Mouse (Mus musculus): ENCODE measurements at regions not wholly inside any gene's neighbourhood (a gene's known extent, or its start where the extent isn't known, plus 50 kb on each side); places are given as distances from the start of the nearest gene placed in this dataset.

GRCm38 (mm10) chr5:146652874-146653273 is 67.8 kb upstream of the Gpr12 start:
- Histone ChIP-seq H3K4me3 (replicated peaks; ENCODE audit: control insufficient read depth, low read depth, low read length) (no peak overlapping the region), H3K27ac (ENCODE audit: control insufficient read depth, insufficient read depth, low read depth, low read length, poor library complexity) (no peak overlapping the region), H3K4me1 (ENCODE audit: control insufficient read depth, insufficient read depth, low read length) (peaks cover 4% of the 10 kb centered on the region; the same call in 1 of the 2 replicates)
- TF ChIP-seq POLR2A (IDR thresholded peaks at IDR 0.05; ENCODE audit: borderline replicate concordance, control insufficient read depth, low read depth, low read length) (no peak), CTCF (IDR thresholded peaks at IDR 0.05; ENCODE audit: control insufficient read depth, insufficient read depth, low read length) (no peak)
- 10% methylated on average over 5 of the region's 5 CpGs for WGBS

- Histone ChIP-seq H3K4me3 (replicated peaks; ENCODE audit: control insufficient read depth, low read depth, low read length) (no peak overlapping the region), H3K27ac (ENCODE audit: control insufficient read depth, insufficient read depth, low read depth, low read length, poor library complexity) (no peak overlapping the region), H3K4me1 (ENCODE audit: control insufficient read depth, insufficient read depth, low read length) (no peaks in the 10 kb centered on the region)
- TF ChIP-seq CTCF (IDR thresholded peaks at IDR 0.05; ENCODE audit: control insufficient read depth, insufficient read depth, low read length) = no peak
- TF ChIP-seq POLR2A (IDR thresholded peaks at IDR 0.05; ENCODE audit: borderline replicate concordance, control insufficient read depth, low read depth, low read length) = no peak
- WGBS = 68% methylated on average over 4 of the region's 4 CpGs
These were observed 63.6 kb upstream of the Gpr12 start for GRCm38 (mm10) chr5:146648519-146649060.

GRCm38 (mm10) chr5:146647628-146648380 is 62.8 kb upstream of the Gpr12 start:
- 68% methylated on average over 11 of the region's 11 CpGs for WGBS

GRCm38 (mm10) chr5:146644499-146644898 is 59.5 kb upstream of the Gpr12 start:
- TF ChIP-seq CTCF (IDR thresholded peaks at IDR 0.05; ENCODE audit: control insufficient read depth, insufficient read depth, low read length) = no peak
- TF ChIP-seq POLR2A (IDR thresholded peaks at IDR 0.05; ENCODE audit: borderline replicate concordance, control insufficient read depth, low read depth, low read length) = no peak
- Histone ChIP-seq H3K4me3 (replicated peaks; ENCODE audit: control insufficient read depth, low read depth, low read length) (no peak overlapping the region), H3K27ac (ENCODE audit: control insufficient read depth, insufficient read depth, low read depth, low read length, poor library complexity) (no peak overlapping the region), H3K4me1 (ENCODE audit: control insufficient read depth, insufficient read depth, low read length) (no peaks in the 10 kb centered on the region)
- WGBS = 3% methylated on average over 4 of the region's 4 CpGs

More at GRCm38 (mm10) chr5:146647628-146648380, 62.8 kb upstream of the Gpr12 start:
- no peak overlapping the region for H3K27ac ChIP-seq (ENCODE audit: control insufficient read depth, insufficient read depth, low read depth, low read length, poor library complexity)
- no peak overlapping the region for H3K4me3 ChIP-seq (replicated peaks; ENCODE audit: control insufficient read depth, low read depth, low read length)
- no peaks in the 10 kb centered on the region for H3K4me1 ChIP-seq (ENCODE audit: control insufficient read depth, insufficient read depth, low read length)
- TF ChIP-seq POLR2A (IDR thresholded peaks at IDR 0.05; ENCODE audit: borderline replicate concordance, control insufficient read depth, low read depth, low read length) = no peak
- no peak for TF ChIP-seq CTCF (IDR thresholded peaks at IDR 0.05; ENCODE audit: control insufficient read depth, insufficient read depth, low read length)

GRCm38 (mm10) chr5:146641931-146642330 is 56.9 kb upstream of the Gpr12 start:
- H3K4me3 ChIP-seq (replicated peaks; ENCODE audit: control insufficient read depth, low read depth, low read length) = no peak overlapping the region
- H3K27ac ChIP-seq (ENCODE audit: control insufficient read depth, insufficient read depth, low read depth, low read length, poor library complexity) = no peak overlapping the region; the same call in 1 of the 2 replicates
- TF ChIP-seq CTCF (IDR thresholded peaks at IDR 0.05; ENCODE audit: control insufficient read depth, insufficient read depth, low read length) (no peak), POLR2A (IDR thresholded peaks at IDR 0.05; ENCODE audit: borderline replicate concordance, control insufficient read depth, low read depth, low read length) (no peak)
- no peaks in the 10 kb centered on the region for H3K4me1 ChIP-seq (ENCODE audit: control insufficient read depth, insufficient read depth, low read length)
- WGBS = 81% methylated on average over 6 of the region's 6 CpGs

GRCm38 (mm10) chr5:146636859-146637258 is 51.8 kb upstream of the Gpr12 start:
- H3K4me3 ChIP-seq (replicated peaks; ENCODE audit: control insufficient read depth, low read depth, low read length) = no peak overlapping the region
- no peak overlapping the region for H3K27ac ChIP-seq (ENCODE audit: control insufficient read depth, insufficient read depth, low read depth, low read length, poor library complexity)
- TF ChIP-seq CTCF (IDR thresholded peaks at IDR 0.05; ENCODE audit: control insufficient read depth, insufficient read depth, low read length) = no peak
- H3K4me1 ChIP-seq (ENCODE audit: control insufficient read depth, insufficient read depth, low read length) = no peaks in the 10 kb centered on the region
- 17% methylated on average over 6 of the region's 6 CpGs for WGBS

Data from bone marrow, adult 2 months (tissue).